Mouse (Mus musculus): ENCODE results near the gene Olfr381. TPM values are rescaled to one million over a fixed set of nuclear protein-coding genes. Genes with fewer than 3 reads are reported as not detected.
"Not testable (repeated sequence)": the region's sequence is repeated elsewhere in the genome, so short reads cannot be mapped to it uniquely, and the experiment has no call there.

Gene Olfr381
- total RNA-seq (2021) = not detected
- long read RNA-seq, experiment 1 = 0 reads
- long read RNA-seq, experiment 2 = 0 reads

DNA sequence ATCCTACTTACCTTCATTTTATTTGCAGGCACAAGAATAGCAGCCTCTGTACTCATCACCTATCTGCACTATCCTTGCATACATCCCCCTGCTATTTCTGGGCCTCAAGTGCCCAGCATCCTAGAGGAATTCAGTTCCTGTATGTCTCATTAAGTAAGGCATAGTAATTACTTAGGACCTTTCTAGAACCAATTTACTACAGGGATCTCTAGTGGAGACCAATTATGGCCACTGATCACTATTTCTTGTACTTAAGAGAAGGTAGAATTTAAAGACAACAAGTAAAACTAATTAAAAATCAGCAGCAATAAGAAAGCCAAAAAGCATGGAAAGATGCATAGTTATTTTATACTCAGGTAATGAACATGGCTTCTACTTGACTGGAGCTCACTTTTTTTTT, at the start of gene Olfr381:
TSS of gene Olfr381 (minus strand) at position 101 of the 400 bp plus-strand sequence.
- no peak for DNase-seq (ENCODE audit: low spot score in 2 of 2)

DNA sequence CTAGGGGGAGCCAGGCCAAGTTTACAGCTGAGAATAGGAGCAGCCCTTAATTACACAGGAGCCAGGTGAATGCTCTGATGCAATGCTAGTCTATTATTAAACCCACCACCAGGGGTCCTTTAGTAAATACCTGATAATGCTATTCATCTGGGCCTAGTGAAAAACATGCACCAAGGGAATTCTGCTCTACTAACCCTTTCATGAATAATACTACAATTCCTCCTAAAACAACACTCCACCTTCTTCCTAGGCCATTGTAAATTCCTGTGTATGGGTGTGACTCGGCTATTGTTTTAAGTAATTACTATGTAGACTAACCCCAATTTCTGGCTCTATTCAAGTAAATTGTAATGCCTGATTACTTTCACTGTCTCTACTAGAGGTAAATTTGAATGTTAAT, 37.6 kb upstream of the Olfr381 start:
- DNase-seq (ENCODE audit: low spot score in 2 of 2) = not testable (repeated sequence)

DNA sequence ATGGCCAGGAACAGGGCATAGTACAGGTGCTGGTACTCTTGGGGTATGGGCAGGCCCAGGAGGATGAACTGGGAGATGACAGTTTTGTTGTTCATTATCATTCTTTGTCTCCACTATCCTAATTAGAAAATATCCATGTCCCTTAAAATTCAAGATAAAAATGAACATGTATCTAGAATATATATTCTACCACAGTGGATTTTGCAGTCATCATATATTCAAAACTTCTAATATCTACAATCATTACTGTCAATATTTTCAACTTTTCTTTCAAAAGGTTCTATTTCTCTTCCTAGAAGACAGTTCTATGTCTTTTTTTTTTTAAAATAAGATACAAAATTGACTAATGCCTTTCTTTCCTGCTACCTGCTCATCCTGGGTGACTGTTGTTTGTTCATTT, 25.7 kb upstream of the Olfr381 start, which contains the start of gene Olfr382:
TSS of gene Olfr382 (minus strand) at position 101 of the 400 bp plus-strand sequence.
- DNase-seq (ENCODE audit: low spot score in 2 of 2) = no peak

DNA sequence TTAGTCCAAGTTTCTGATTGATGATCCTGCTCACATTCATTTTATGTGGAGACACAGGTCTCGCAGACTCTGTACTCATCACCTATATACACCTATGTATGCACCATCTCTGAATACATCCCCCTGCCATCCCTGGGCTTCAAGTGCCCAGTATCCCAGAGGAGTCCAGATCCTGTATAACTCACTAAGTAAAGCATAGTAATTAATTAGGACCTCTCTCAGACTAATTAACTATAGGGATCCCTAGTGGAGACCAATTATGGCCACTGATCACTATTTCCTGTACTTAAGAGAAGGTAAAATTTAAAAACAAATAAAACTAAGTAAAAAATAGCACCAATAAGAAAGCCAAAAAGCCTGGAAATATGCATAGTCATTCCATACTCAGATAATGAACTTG, 34.0 kb downstream of the Olfr381 start, which contains the start of gene Olfr380:
TSS of gene Olfr380 (minus strand) at position 101 of the 400 bp plus-strand sequence.
- DNase-seq (ENCODE audit: low spot score in 2 of 2) = no peak

Other genes starting within 250 kb of the Olfr381 start
- under 1 TPM; 0.08 to 0.17 TPM for gene Trpv3, start 224.2 kb downstream of the Olfr381 start, total RNA-seq (2021)
- gene Aspa, start 162.0 kb downstream of the Olfr381 start, total RNA-seq (2021) = 10 to 100 TPM in 1 of 2 experiments, 1 to 10 TPM in 1; 7.7 to 12.0 TPM
- gene Gm49340, start 161.9 kb downstream of the Olfr381 start, total RNA-seq (2021) = not detected
- gene Spata22, start 161.9 kb downstream of the Olfr381 start, total RNA-seq (2021) = under 1 TPM; 0.22 to 0.56 TPM
- not detected for gene Olfr20, start 140.8 kb downstream of the Olfr381 start, total RNA-seq (2021)
- not detected for gene Olfr376, start 120.4 kb downstream of the Olfr381 start, total RNA-seq (2021)
- gene Olfr1, start 92.0 kb downstream of the Olfr381 start, total RNA-seq (2021) = not detected
- gene Olfr378, start 63.1 kb downstream of the Olfr381 start, total RNA-seq (2021) = not detected
- gene Olfr380, start 34.1 kb downstream of the Olfr381 start, total RNA-seq (2021) = not detected
- not detected for gene Olfr382, start 25.6 kb upstream of the Olfr381 start, total RNA-seq (2021)
- gene Olfr385, start 101.4 kb upstream of the Olfr381 start, total RNA-seq (2021) = not detected
- gene Olfr384, start 107.0 kb upstream of the Olfr381 start, total RNA-seq (2021) = not detected
- gene Zfp735, start 197.2 kb upstream of the Olfr381 start, total RNA-seq (2021) = not detected

Data from adrenal gland, postnatal 4 days (tissue).